Mouse (Mus musculus) ES-Bruce4 (cell line): ENCODE results near the gene Caln1. TPM values are rescaled to one million over a fixed set of nuclear protein-coding genes. Genes with fewer than 3 reads are reported as not detected.

Experiments
- H3K27ac ChIP-seq: 2 replicates; pipeline ENCODE4 v1.5.1; 2012; ENCODE audit warnings: low read length, inconsistent platforms; ENCODE audit not compliant: insufficient read depth
- H3K27me3 ChIP-seq: 2 replicates; pipeline ENCODE4 v1.6.1; 2012; ENCODE audit warnings: mild to moderate bottlenecking, low read length, inconsistent platforms; ENCODE audit not compliant: control insufficient read depth, poor library complexity, insufficient read depth, severe bottlenecking
- H3K36me3 ChIP-seq: 2 replicates; pipeline ENCODE4 v1.6.1; 2012; ENCODE audit warnings: inconsistent platforms, mild to moderate bottlenecking, low read length, moderate library complexity; ENCODE audit not compliant: control insufficient read depth, poor library complexity, insufficient read depth, severe bottlenecking
- H3K4me1 ChIP-seq: one replicate; pipeline ENCODE4 v1.8.1; 2011; ENCODE audit warnings: low read length; ENCODE audit not compliant: control insufficient read depth, insufficient read depth
- H3K4me3 ChIP-seq: 2 replicates; pipeline ENCODE4 v1.5.1; 2011; ENCODE audit warnings: low read depth, mild to moderate bottlenecking, low read length
- H3K9ac ChIP-seq: 2 replicates; pipeline ENCODE4 v1.6.1; 2012; ENCODE audit warnings: low read depth, mild to moderate bottlenecking, inconsistent platforms; ENCODE audit not compliant: poor library complexity, severe bottlenecking
- H3K9me3 ChIP-seq: replicated peaks from 2 replicates; pipeline ENCODE4 v1.6.1; 2012; ENCODE audit warnings: mild to moderate bottlenecking, low read length, inconsistent platforms; ENCODE audit not compliant: control insufficient read depth, poor library complexity, insufficient read depth, severe bottlenecking
- CTCF ChIP-seq: IDR thresholded peaks from one replicate; pipeline ENCODE4 v1.8.1; 2011; ENCODE audit warnings: low read depth, low read length
- EP300 ChIP-seq: IDR thresholded peaks from 2 replicates; pipeline ENCODE4 v1.6.1; 2011; ENCODE audit warnings: low read depth, low read length; ENCODE audit not compliant: insufficient read depth
- POLR2A ChIP-seq: IDR thresholded peaks from one replicate; pipeline ENCODE4 v1.8.1; 2011; ENCODE audit warnings: low read length; ENCODE audit not compliant: insufficient read depth
- polyA plus RNA-seq: library from polyadenylated mRNA; stranded (reverse); fragments of >200 nt; gene quantifications from 2 replicates; pipeline ENCODE4 v1.2.4, GENCODE M21; 2011; ENCODE audit warnings: low read depth; ENCODE audit not compliant: missing spikeins, insufficient read depth, insufficient read length

Caln1 gene
- polyA plus RNA-seq, 1 experiment = 0.28 TPM

GRCm38 (mm10) chr5:130340656-130341055, 28.6 kb upstream of the Caln1 start:
- no peak overlapping the region for H3K4me3 ChIP-seq
- no peaks in the 10 kb centered on the region for H3K27me3 ChIP-seq
- no peaks in the 10 kb centered on the region for H3K4me1 ChIP-seq
- no peaks in the 10 kb centered on the region for H3K9me3 ChIP-seq
- H3K36me3 ChIP-seq = peaks cover 9% of the 10 kb centered on the region
- no peak overlapping the region for H3K9ac ChIP-seq
- no peak overlapping the region for H3K27ac ChIP-seq
- TF ChIP-seq EP300 (no peak), POLR2A (no peak), CTCF (no peak)

DNA sequence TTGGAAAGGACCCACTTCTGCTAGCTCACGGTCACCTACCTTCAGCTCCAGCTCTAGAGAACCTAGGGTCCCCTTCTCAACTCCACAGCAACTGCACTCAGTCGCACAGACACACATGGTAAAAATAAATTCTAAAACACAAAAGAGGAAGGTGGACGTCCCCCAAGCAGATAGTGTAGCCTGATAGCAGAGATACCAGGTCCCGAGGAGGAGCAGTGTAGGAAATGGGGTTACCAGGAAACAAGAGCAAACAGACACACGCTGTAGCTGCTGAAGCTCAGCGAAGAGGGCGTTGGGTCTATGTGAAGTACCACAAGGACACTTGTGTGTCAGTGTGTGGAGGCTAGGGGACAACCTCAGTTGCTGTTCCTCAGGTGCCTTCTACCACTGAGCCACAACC, 24.3 kb upstream of the Caln1 start:
- H3K27ac ChIP-seq = no peak overlapping the region
- TF ChIP-seq EP300 (no peak), POLR2A (no peak), CTCF (no peak)
- H3K9me3 ChIP-seq = no peaks in the 10 kb centered on the region; the same call in 1 of the 2 replicates
- H3K36me3 ChIP-seq = peaks cover 6% of the 10 kb centered on the region
- H3K4me3 ChIP-seq = no peak overlapping the region
- H3K9ac ChIP-seq = no peak overlapping the region
- H3K4me1 ChIP-seq = no peaks in the 10 kb centered on the region
- no peaks in the 10 kb centered on the region for H3K27me3 ChIP-seq

DNA sequence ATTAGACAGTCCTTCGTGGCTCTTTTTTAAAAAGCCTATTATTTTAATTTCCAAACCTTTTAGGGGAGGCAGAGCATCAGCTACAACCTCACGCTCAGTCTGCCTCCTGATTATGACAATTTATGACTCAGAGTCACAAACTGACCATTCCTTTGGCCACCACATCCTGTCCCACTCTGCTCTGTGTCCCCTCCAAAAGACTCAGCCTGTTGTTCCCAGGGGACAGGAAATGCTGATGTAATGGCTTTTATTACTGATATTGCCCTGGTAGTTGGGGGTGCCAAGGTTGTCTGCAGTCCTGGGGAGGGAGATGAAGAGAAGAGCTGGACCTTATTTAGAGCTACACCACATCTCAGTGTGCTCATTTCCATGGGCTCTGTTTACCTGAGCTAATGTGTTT, 23.4 kb upstream of the Caln1 start:
- H3K27ac ChIP-seq = no peak overlapping the region
- no peak overlapping the region for H3K4me3 ChIP-seq
- 0 out of 2 replicates have a peak, but pooled peaks cover 2% of the 10 kb centered on the region for H3K36me3 ChIP-seq
- H3K9ac ChIP-seq = no peak overlapping the region
- H3K27me3 ChIP-seq = no peaks in the 10 kb centered on the region
- no peaks in the 10 kb centered on the region; the same call in 1 of the 2 replicates for H3K9me3 ChIP-seq
- no peaks in the 10 kb centered on the region for H3K4me1 ChIP-seq
- no peak for TF ChIP-seq POLR2A
- no peak for TF ChIP-seq CTCF
- TF ChIP-seq EP300 = no peak

DNA sequence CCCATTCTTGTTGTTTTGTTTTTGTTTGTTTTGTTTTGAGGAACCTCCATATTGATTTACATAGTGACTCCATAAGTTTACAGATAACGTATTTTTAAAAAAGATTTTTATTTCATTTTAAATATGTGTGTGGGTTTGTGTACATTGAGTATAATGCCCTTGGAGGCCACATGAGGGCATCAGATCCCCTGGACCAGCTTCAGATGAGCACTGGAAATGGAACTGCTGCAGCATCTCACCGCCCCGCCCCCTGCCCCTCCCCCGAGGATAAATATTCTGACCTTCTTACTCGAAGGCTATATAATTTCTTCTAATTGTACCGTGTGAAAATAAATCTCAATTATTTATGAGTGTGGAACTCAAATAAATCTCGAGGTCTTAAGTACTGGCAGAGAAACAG, 14.0 kb upstream of the Caln1 start:
- H3K4me3 ChIP-seq = no peak overlapping the region
- H3K4me1 ChIP-seq = no peaks in the 10 kb centered on the region
- H3K9me3 ChIP-seq = no peaks in the 10 kb centered on the region
- no peaks in the 10 kb centered on the region for H3K36me3 ChIP-seq
- no peak for TF ChIP-seq CTCF
- TF ChIP-seq EP300 = no peak
- no peak for TF ChIP-seq POLR2A
- no peak overlapping the region for H3K27ac ChIP-seq
- no peaks in the 10 kb centered on the region for H3K27me3 ChIP-seq
- H3K9ac ChIP-seq = no peak overlapping the region

DNA sequence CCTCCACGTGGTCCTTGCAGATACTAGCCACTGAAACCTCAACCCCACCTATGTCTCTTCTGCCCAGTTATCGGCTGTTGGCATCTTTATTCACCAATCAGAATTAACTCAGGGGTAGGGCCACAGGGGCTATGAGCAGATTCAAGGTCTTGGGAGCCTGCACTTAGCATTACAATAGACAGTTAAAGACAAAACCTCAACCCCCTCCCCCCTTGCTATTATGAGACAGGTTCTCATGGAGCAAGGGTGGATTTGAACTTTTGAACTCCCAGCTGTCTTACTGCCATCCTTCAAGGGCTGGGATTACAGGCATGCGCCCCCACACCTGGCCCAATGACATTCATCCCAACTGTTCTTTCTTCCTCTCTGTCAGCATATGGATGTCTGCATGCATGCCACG, 6.1 kb upstream of the Caln1 start:
- H3K9me3 ChIP-seq = no peaks in the 10 kb centered on the region
- TF ChIP-seq POLR2A (no peak), EP300 (no peak), CTCF (no peak)
- H3K9ac ChIP-seq = no peak overlapping the region
- H3K27me3 ChIP-seq = no peaks in the 10 kb centered on the region
- H3K4me1 ChIP-seq = peaks cover 4% of the 10 kb centered on the region
- H3K27ac ChIP-seq = no peak overlapping the region
- no peaks in the 10 kb centered on the region for H3K36me3 ChIP-seq
- no peak overlapping the region for H3K4me3 ChIP-seq

GRCm38 (mm10) chr5:130363773-130364172, 5.5 kb upstream of the Caln1 start:
- no peaks in the 10 kb centered on the region for H3K27me3 ChIP-seq
- peaks cover 4% of the 10 kb centered on the region for H3K4me1 ChIP-seq
- H3K9ac ChIP-seq = no peak overlapping the region
- H3K9me3 ChIP-seq = no peaks in the 10 kb centered on the region
- no peak for TF ChIP-seq POLR2A
- no peak for TF ChIP-seq EP300
- no peak overlapping the region for H3K4me3 ChIP-seq
- H3K36me3 ChIP-seq = no peaks in the 10 kb centered on the region
- no peak overlapping the region for H3K27ac ChIP-seq
